Mouse (Mus musculus) regulatory T cell (primary cell): ENCODE results near the gene Gm47995.
"Not testable (repeated sequence)": the region's sequence is repeated elsewhere in the genome, so short reads cannot be mapped to it uniquely, and the experiment has no call there.

Source experiments
- in situ Hi-C: fragments of 300-600 bp; cut with MboI, MseI; formaldehyde crosslinking; loops from one replicate; pipeline ENCODE4 v1.15.1; 2025; ENCODE audit warnings: high pct_unique_total_duplicates

Gene Gm47995

DNA sequence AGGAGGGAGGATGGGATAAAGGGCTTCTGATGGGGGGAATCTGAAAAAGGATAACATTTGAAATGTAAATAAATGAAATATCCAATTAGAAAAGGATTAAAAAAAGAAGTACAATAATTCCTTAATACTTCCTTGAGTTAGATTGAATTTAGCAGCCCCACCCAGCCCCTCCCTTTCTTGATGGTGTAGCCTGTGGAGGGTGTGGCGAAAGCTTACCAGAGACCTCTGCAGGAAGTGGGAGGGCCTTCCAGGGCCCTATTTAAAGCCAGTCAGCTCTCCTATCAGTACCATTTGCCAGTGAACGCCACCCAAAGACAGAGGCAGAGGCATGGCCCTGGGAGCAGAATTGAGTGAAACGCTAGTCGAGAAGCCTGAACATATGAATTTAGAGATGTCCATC lies at the start of gene Gm47995:
TSS of gene Gm47995 (plus strand) at position 329 of the 400 bp plus-strand sequence.
- in situ Hi-C loops, result not testable (repeated sequence)

DNA sequence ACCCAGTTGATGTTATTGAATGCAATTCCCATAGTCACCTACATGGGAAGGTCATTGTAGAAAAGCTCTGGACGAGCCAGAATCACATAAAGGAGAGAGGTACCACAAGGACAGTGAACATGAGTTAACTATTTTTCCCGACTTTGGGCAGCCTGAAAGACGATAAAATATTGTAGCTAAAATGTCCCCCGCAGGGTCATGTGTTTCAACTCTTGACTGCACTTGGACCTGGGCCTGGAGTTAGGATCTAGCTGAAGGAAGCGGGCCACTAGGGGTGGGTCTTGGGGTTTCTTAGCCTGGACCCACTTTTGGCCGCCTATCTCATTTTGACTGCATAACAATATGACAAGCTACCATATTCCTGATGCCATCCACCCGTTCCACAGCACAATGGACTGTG lies 48.0 kb upstream of the Gm47995 start:
- in situ Hi-C loops, result no loop called here

GRCm38 (mm10) chr1:151151089-151151488 lies 47.2 kb upstream of the Gm47995 start:
- in situ Hi-C loops, result no loop called here

- in situ Hi-C loops, result no loop called here
Measured at GRCm38 (mm10) chr1:151153056-151153652, 45.1 kb upstream of the Gm47995 start.

- in situ Hi-C loops, result not testable (repeated sequence)
Measured at GRCm38 (mm10) chr1:151154131-151154530, 44.1 kb upstream of the Gm47995 start.

DNA sequence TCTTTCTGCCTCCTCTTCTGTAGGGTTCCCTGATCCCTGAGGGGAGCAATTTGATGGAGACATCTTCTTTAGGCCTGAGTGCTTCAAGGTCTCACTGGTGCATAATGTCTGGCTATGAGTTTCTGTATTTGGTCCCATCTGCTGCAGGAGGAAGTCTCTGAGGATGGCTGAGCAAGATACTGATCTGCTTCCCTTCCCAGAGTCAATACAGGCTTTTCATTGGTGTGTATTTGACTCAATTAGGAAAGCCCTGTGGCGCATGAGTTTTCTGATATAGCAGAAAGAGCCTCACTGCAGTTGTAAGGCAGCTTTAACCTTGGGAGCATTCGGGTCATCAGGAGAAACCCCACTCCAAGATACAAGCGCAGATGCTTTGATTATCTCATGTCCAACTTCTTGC lies 42.1 kb upstream of the Gm47995 start:
- in situ Hi-C loops, result no loop called here

GRCm38 (mm10) chr1:151156777-151157632 lies 41.2 kb upstream of the Gm47995 start:
- in situ Hi-C loops, result no loop called here

- in situ Hi-C loops, result no loop called here
Measured at GRCm38 (mm10) chr1:151157963-151158856, 40.0 kb upstream of the Gm47995 start.

- in situ Hi-C loops, result no loop called here
Measured at GRCm38 (mm10) chr1:151158857-151159510, 39.3 kb upstream of the Gm47995 start.

- in situ Hi-C loops, result no loop called here
Measured at GRCm38 (mm10) chr1:151166031-151166430, 32.2 kb upstream of the Gm47995 start.

DNA sequence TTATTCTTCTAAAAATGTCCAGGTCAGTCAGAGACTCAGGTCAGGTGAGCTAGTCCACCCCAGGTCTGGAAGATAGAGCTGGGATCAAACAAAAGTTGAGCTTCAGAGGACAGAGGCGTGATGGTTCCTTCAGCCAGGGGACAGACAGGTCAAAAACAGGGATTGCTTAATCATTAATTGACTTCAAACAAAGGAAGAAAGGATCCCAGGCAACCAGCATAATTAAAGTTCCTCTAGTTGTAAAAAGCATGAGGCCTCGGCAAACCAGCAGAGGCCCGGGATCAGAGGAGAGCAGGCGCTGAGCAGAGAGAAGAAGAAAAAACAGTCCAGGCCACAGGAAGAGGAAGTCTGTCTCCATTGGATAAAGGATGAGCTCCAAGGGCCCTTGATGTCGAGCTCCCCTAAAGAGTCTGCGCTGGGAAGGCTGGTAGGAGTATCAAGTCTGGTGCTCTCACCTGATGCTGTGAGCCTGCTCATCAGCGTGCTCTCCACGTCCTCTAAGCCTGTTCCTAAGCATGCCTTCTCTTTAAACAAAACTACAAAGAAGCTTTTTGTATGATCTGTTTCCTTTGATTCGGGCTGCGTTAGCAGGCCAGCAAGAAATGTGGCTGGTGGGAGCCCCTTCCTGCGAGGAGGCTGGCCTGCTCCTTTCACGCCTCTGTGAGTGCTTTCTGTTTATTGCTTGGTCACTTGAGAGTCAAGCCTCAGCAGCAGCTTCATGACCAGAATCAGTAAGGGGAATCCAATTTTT lies 30.8 kb upstream of the Gm47995 start:
- in situ Hi-C loops, result no loop called here

DNA sequence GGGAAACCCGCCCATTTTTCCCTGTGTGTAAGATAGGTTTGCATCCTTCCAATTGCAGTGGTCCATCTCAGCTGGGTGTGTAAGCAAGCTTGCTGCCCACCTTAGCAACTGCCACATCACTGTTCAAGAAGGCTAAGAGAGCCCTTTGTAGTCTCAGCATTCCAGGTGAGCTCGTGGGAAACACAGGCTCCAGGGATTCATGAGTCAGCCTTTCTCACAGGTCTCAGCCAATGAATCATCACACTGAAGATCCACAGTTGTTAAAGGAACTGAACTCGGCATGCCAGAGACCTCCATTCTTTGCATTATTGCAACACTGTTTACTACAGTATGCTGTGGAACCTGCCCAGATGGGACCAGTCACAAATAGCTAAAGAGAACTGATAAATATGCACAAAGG lies 29.6 kb upstream of the Gm47995 start:
- in situ Hi-C loops, result no loop called here

GRCm38 (mm10) chr1:151171572-151172461 lies 26.4 kb upstream of the Gm47995 start:
- in situ Hi-C loops, result no loop called here

GRCm38 (mm10) chr1:151177030-151177936 lies 21.0 kb upstream of the Gm47995 start:
- in situ Hi-C loops, result no loop called here

DNA sequence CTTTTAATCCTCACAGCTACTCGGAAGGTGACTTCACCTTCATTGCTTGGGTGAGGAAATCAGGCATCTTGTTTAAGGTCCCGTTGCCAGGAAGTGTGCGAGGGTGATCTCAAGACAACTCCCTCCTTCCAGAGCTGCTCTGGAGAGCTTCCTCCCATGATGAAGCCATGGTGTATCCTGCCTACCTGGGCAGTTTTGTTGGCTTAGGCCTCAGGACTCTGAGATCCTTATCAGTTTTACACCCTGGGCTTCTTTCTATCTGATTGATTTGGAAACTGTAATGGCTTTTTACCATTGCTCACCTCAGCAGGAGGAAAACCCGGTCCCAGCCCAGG lies 20.3 kb upstream of the Gm47995 start:
- in situ Hi-C loops, result no loop called here

DNA sequence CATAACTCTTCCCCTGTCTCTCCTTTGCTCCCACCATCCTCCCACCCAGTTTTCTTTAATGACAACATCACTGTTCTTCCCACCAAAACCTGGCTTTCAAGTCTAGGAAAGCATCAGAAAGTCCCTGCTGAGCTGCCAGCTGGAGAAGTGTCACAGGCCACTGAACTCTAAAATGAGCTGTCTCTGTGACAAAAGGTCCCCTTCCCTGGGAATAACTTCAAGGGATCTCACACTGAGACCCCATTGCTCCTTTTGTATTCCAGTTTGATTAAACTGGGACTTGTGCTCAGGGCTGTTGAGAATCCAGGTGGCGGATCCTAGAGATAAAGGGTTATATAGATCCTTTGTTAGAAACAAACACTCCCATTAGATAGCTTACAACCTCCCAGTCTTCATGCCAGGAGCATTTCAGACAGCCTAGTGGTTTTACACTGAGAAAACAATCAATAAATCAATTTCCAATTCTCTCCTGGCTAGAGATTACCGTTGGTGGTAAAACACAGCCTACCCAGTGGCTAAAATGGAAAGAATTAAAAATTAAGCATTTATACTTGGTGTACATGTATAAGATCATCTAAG lies 19.7 kb upstream of the Gm47995 start:
- in situ Hi-C loops, result no loop called here

- in situ Hi-C loops, result no loop called here
Measured at GRCm38 (mm10) chr1:151180167-151180566, 18.1 kb upstream of the Gm47995 start.

DNA sequence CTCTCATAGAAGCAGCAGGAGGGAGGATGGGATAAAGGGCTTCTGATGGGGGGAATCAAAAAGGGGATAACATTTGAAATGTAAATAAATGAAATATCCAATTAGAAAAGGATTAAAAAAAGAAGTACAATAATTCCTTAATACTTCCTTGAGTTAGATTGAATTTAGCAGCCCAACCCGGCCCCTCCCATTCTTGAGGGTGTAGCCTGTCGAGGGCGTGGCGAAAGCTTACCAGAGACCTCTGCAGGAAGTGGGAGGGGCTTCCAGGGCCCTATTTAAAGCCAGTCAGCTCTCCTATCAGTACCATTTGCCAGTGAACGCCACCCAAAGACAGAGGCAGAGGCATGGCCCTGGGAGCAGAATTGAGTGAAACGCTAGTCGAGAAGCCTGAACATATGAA lies 16.0 kb upstream of the Gm47995 start, which contains the start of gene Gm47985:
TSS of gene Gm47985 (plus strand) at position 272 of the 400 bp plus-strand sequence.
- in situ Hi-C loops, result not testable (repeated sequence)
